Mouse (Mus musculus): ENCODE measurements around the gene Psmb7. TPM values are rescaled to one million over a fixed set of nuclear protein-coding genes. Genes with fewer than 3 reads are reported as not detected.

The Psmb7 gene
- polyA plus RNA-seq, 1 experiment, result 377 TPM

DNA sequence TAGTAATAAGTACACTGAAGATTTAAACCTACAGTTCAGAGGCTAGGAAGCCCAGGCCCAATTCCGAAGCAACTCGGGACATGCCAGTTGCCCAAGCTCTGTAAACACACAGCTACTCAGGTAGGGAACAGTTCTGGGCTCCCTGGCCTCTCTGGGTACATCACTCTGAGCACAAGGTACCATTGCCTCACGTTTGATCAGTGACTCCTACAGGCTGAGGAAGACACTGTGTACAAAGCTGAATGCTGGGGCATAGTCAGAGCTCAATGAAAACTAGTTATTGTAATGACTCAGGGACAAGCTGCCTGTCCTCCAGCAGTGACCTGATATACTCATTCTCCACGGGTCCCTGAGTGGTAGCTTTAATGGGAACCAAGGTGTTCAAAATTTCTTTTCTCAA lies 22.8 kb downstream of the Psmb7 start:
- Histone ChIP-seq H3K79me2 (ENCODE audit: control insufficient read depth, insufficient read depth) (peaks cover 100% of the 10 kb centered on the region), H3K27me3 (ENCODE audit: control insufficient read depth, insufficient read depth, insufficient read length) (no peaks in the 10 kb centered on the region), H3ac (ENCODE audit: control insufficient read depth, insufficient read length, low read depth) (no peak overlapping the region), H3K4me3 (ENCODE audit: insufficient read depth, poor library complexity, severe bottlenecking) (no peak overlapping the region), H3K36me3 (ENCODE audit: control insufficient read depth, insufficient read depth) (peaks cover 68% of the 10 kb centered on the region), H3K79me3 (ENCODE audit: low read depth) (peaks cover 74% of the 10 kb centered on the region)
- no peak for TF ChIP-seq MAX (IDR thresholded peaks at IDR 0.05)
- no peak for TF ChIP-seq FOSL1 (IDR thresholded peaks at IDR 0.05; ENCODE audit: insufficient read depth, low read length, poor library complexity, severe bottlenecking)
- no peak for TF ChIP-seq CEBPB (IDR thresholded peaks at IDR 0.05; ENCODE audit: low read depth)
- no peak for TF ChIP-seq USF1 (IDR thresholded peaks at IDR 0.05; ENCODE audit: low read depth)
- TF ChIP-seq CTCF (IDR thresholded peaks at IDR 0.05; ENCODE audit: control insufficient read depth, insufficient read depth, insufficient read length), result no peak
- TF ChIP-seq MYOD1 (IDR thresholded peaks at IDR 0.05; ENCODE audit: control insufficient read depth, insufficient read length, low read depth), result no peak
- TF ChIP-seq MYOG (IDR thresholded peaks at IDR 0.05; ENCODE audit: control insufficient read depth, extremely low read depth, insufficient read length), result no peak

DNA sequence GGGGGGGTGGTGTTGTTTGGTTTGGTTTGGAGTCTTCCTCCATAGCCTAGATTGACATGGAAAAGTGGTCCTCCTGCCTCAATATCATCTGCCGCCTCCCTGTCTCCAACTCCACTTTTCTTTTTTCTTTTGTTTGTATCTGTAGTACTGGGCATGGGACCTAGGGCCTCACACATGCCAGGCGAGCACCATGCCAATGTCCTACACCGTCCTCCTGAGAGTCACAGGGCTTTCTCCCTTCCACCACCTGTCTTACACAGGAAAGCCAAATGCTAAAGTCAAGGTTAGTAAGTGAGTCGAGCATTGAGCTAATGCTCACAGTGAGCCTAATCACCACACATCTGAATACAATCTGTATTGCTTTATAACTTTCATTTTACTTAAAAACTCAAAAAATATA lies 24.1 kb downstream of the Psmb7 start:
- Histone ChIP-seq H3K36me3 (ENCODE audit: control insufficient read depth, insufficient read depth) (peaks cover 60% of the 10 kb centered on the region), H3K79me3 (ENCODE audit: low read depth) (peaks cover 76% of the 10 kb centered on the region), H3ac (ENCODE audit: control insufficient read depth, insufficient read length, low read depth) (no peak overlapping the region), H3K79me2 (ENCODE audit: control insufficient read depth, insufficient read depth) (peaks cover 100% of the 10 kb centered on the region), H3K4me3 (ENCODE audit: insufficient read depth, poor library complexity, severe bottlenecking) (no peak overlapping the region), H3K27me3 (ENCODE audit: control insufficient read depth, insufficient read depth, insufficient read length) (no peaks in the 10 kb centered on the region)
- TF ChIP-seq CEBPB (IDR thresholded peaks at IDR 0.05; ENCODE audit: low read depth), result no peak
- TF ChIP-seq CTCF (IDR thresholded peaks at IDR 0.05; ENCODE audit: control insufficient read depth, insufficient read depth, insufficient read length), result no peak
- TF ChIP-seq MYOG (IDR thresholded peaks at IDR 0.05; ENCODE audit: control insufficient read depth, extremely low read depth, insufficient read length), result no peak
- TF ChIP-seq FOSL1 (IDR thresholded peaks at IDR 0.05; ENCODE audit: insufficient read depth, low read length, poor library complexity, severe bottlenecking), result no peak
- no peak for TF ChIP-seq USF1 (IDR thresholded peaks at IDR 0.05; ENCODE audit: low read depth)
- TF ChIP-seq MYOD1 (IDR thresholded peaks at IDR 0.05; ENCODE audit: control insufficient read depth, insufficient read length, low read depth), result no peak
- TF ChIP-seq MAX (IDR thresholded peaks at IDR 0.05), result no peak

- H3ac ChIP-seq (ENCODE audit: control insufficient read depth, insufficient read length, low read depth), result no peak overlapping the region
- H3K36me3 ChIP-seq (ENCODE audit: control insufficient read depth, insufficient read depth), result peaks cover 68% of the 10 kb centered on the region
- no peak for TF ChIP-seq USF1 (IDR thresholded peaks at IDR 0.05; ENCODE audit: low read depth)
- TF ChIP-seq MYOD1 (IDR thresholded peaks at IDR 0.05; ENCODE audit: control insufficient read depth, insufficient read length, low read depth), result no peak
- no peak for TF ChIP-seq CTCF (IDR thresholded peaks at IDR 0.05; ENCODE audit: control insufficient read depth, insufficient read depth, insufficient read length)
- TF ChIP-seq MAX (IDR thresholded peaks at IDR 0.05), result no peak
- TF ChIP-seq MYOG (IDR thresholded peaks at IDR 0.05; ENCODE audit: control insufficient read depth, extremely low read depth, insufficient read length), result no peak
- no peak for TF ChIP-seq CEBPB (IDR thresholded peaks at IDR 0.05; ENCODE audit: low read depth)
- TF ChIP-seq FOSL1 (IDR thresholded peaks at IDR 0.05; ENCODE audit: insufficient read depth, low read length, poor library complexity, severe bottlenecking), result no peak
- peaks cover 100% of the 10 kb centered on the region for H3K79me2 ChIP-seq (ENCODE audit: control insufficient read depth, insufficient read depth)
- H3K79me3 ChIP-seq (ENCODE audit: low read depth), result peaks cover 70% of the 10 kb centered on the region
- H3K27me3 ChIP-seq (ENCODE audit: control insufficient read depth, insufficient read depth, insufficient read length), result no peaks in the 10 kb centered on the region
- H3K4me3 ChIP-seq (ENCODE audit: insufficient read depth, poor library complexity, severe bottlenecking), result no peak overlapping the region
Observed at GRCm38 (mm10) chr2:38616956-38617872, 26.7 kb downstream of the Psmb7 start.

GRCm38 (mm10) chr2:38616072-38616471 lies 27.8 kb downstream of the Psmb7 start:
- Histone ChIP-seq H3K79me2 (ENCODE audit: control insufficient read depth, insufficient read depth) (peaks cover 88% of the 10 kb centered on the region), H3ac (ENCODE audit: control insufficient read depth, insufficient read length, low read depth) (no peak overlapping the region), H3K27me3 (ENCODE audit: control insufficient read depth, insufficient read depth, insufficient read length) (no peaks in the 10 kb centered on the region), H3K36me3 (ENCODE audit: control insufficient read depth, insufficient read depth) (peaks cover 75% of the 10 kb centered on the region), H3K4me3 (ENCODE audit: insufficient read depth, poor library complexity, severe bottlenecking) (no peak overlapping the region), H3K79me3 (ENCODE audit: low read depth) (peaks cover 65% of the 10 kb centered on the region)
- TF ChIP-seq CEBPB (IDR thresholded peaks at IDR 0.05; ENCODE audit: low read depth), result no peak
- no peak for TF ChIP-seq USF1 (IDR thresholded peaks at IDR 0.05; ENCODE audit: low read depth)
- no peak for TF ChIP-seq MYOD1 (IDR thresholded peaks at IDR 0.05; ENCODE audit: control insufficient read depth, insufficient read length, low read depth)
- no peak for TF ChIP-seq FOSL1 (IDR thresholded peaks at IDR 0.05; ENCODE audit: insufficient read depth, low read length, poor library complexity, severe bottlenecking)
- no peak for TF ChIP-seq MYOG (IDR thresholded peaks at IDR 0.05; ENCODE audit: control insufficient read depth, extremely low read depth, insufficient read length)
- TF ChIP-seq CTCF (IDR thresholded peaks at IDR 0.05; ENCODE audit: control insufficient read depth, insufficient read depth, insufficient read length), result no peak
- TF ChIP-seq MAX (IDR thresholded peaks at IDR 0.05), result no peak

- TF ChIP-seq MYOD1 (IDR thresholded peaks at IDR 0.05; ENCODE audit: control insufficient read depth, insufficient read length, low read depth) (no peak), CEBPB (IDR thresholded peaks at IDR 0.05; ENCODE audit: low read depth) (no peak), MYOG (IDR thresholded peaks at IDR 0.05; ENCODE audit: control insufficient read depth, extremely low read depth, insufficient read length) (no peak), CTCF (IDR thresholded peaks at IDR 0.05; ENCODE audit: control insufficient read depth, insufficient read depth, insufficient read length) (no peak), MAX (IDR thresholded peaks at IDR 0.05) (no peak), FOSL1 (IDR thresholded peaks at IDR 0.05; ENCODE audit: insufficient read depth, low read length, poor library complexity, severe bottlenecking) (no peak), USF1 (IDR thresholded peaks at IDR 0.05; ENCODE audit: low read depth) (no peak)
- no peak overlapping the region for H3K4me3 ChIP-seq (ENCODE audit: insufficient read depth, poor library complexity, severe bottlenecking)
- peaks cover 72% of the 10 kb centered on the region for H3K36me3 ChIP-seq (ENCODE audit: control insufficient read depth, insufficient read depth)
- peaks cover 81% of the 10 kb centered on the region for H3K79me2 ChIP-seq (ENCODE audit: control insufficient read depth, insufficient read depth)
- peaks cover 58% of the 10 kb centered on the region for H3K79me3 ChIP-seq (ENCODE audit: low read depth)
- no peaks in the 10 kb centered on the region for H3K27me3 ChIP-seq (ENCODE audit: control insufficient read depth, insufficient read depth, insufficient read length)
- H3ac ChIP-seq (ENCODE audit: control insufficient read depth, insufficient read length, low read depth), result no peak overlapping the region
Observed at GRCm38 (mm10) chr2:38614437-38614836, 29.4 kb downstream of the Psmb7 start.

Measured in C2C12 (cell line).